Mouse (Mus musculus) lung, embryonic 16.5 days (tissue): ENCODE data around the gene Slc1a1. TPM values are rescaled to one million over a fixed set of nuclear protein-coding genes. Genes with fewer than 3 reads are reported as not detected.

Source experiments
- ATAC-seq: fragments of 200-750 bp; cut with Nextera tagmentation; 2 replicates; pipeline ENCODE4 v1.8.0; 2017; ENCODE audit warnings: low read depth, mild to moderate bottlenecking, moderate library complexity
- H3K27ac ChIP-seq: fragments of 300-500 bp; sonication (generic); 2 replicates; pipeline ENCODE4 v1.5.1; 2014; ENCODE audit warnings: mild to moderate bottlenecking, control low read depth, low read length
- H3K27me3 ChIP-seq: fragments of 300-500 bp; sonication (generic); 2 replicates; pipeline ENCODE4 v1.6.1; 2014; ENCODE audit warnings: low read depth, low read length, mixed read lengths; ENCODE audit not compliant: control insufficient read depth, insufficient read depth
- H3K36me3 ChIP-seq: fragments of 300-500 bp; sonication (generic); 2 replicates; pipeline ENCODE4 v1.6.1; 2014; ENCODE audit warnings: low read length; ENCODE audit not compliant: control insufficient read depth, insufficient read depth
- H3K4me1 ChIP-seq: fragments of 300-500 bp; sonication (generic); replicated peaks from 2 replicates; pipeline ENCODE4 v1.6.1; 2014; ENCODE audit warnings: low read length, mixed read lengths; ENCODE audit not compliant: control insufficient read depth, insufficient read depth
- H3K4me2 ChIP-seq: fragments of 300-500 bp; sonication (generic); 2 replicates; pipeline ENCODE4 v1.6.1; 2014; ENCODE audit warnings: low read depth, low read length, control low read depth
- H3K4me3 ChIP-seq: fragments of 300-500 bp; sonication (generic); 2 replicates; pipeline ENCODE4 v1.5.1; 2014; ENCODE audit warnings: mild to moderate bottlenecking, low read length, control low read depth
- H3K9ac ChIP-seq: fragments of 300-500 bp; sonication (generic); 2 replicates; pipeline ENCODE4 v1.6.1; 2014; ENCODE audit warnings: low read length, control low read depth
- H3K9me3 ChIP-seq: fragments of 300-500 bp; sonication (generic); 2 replicates; pipeline ENCODE4 v1.6.1; 2016; ENCODE audit warnings: low read length; ENCODE audit not compliant: control insufficient read depth
- WGBS: fragments of 180-500 bp; shearing (Covaris S2); extraction: QIAGEN DNeasy Blood & Tissue Kit; methylation state at CpG from one replicate; pipeline ENCODE4 v1.1.7; 2014; 5-methylcytosine and 5-hydroxymethylcytosine counted together
- polyA plus RNA-seq: library from polyadenylated mRNA; unstranded; fragments of >200 nt; fragmentation: Nextera tagmentation; extraction: Ambion mirVana; gene quantifications from 2 replicates; pipeline ENCODE4 v1.2.1, GENCODE M21; 2015

The Slc1a1 gene
- polyA plus RNA-seq, 1 experiment from 2014 or later = 4.8 TPM

DNA sequence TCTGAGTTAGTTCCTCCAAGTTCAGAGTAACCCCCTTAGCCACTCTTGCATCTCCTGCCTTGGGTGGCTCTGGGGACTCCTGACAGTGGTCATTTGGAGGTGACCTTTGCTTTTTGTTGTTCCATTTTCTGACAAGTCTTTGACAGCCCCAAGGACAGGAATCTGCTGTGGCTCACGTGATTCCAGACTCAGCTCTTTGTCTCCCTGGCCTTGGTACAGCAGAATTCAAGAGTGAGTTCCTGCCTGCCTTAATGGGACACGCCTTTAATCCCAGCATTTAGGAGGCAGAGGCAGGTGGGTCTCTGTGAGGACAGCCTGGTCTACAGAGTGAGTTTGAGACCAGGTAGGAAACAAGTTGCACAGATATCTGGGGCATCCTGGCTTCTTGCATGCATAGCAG is 3.9 kb downstream of the Slc1a1 start:
- Histone ChIP-seq H3K27ac (no peak overlapping the region), H3K4me3 (no peak overlapping the region), H3K9ac (no peak overlapping the region), H3K4me2 (no peak overlapping the region), H3K4me1 (peaks cover 5% of the 10 kb centered on the region; the same call in 1 of the 2 replicates), H3K9me3 (no peaks in the 10 kb centered on the region), H3K36me3 (no peaks in the 10 kb centered on the region), H3K27me3 (peaks cover 3% of the 10 kb centered on the region; the same call in 1 of the 2 replicates)
- WGBS = 75% methylated on average over 2 of the region's 2 CpGs
- no peak for ATAC-seq

DNA sequence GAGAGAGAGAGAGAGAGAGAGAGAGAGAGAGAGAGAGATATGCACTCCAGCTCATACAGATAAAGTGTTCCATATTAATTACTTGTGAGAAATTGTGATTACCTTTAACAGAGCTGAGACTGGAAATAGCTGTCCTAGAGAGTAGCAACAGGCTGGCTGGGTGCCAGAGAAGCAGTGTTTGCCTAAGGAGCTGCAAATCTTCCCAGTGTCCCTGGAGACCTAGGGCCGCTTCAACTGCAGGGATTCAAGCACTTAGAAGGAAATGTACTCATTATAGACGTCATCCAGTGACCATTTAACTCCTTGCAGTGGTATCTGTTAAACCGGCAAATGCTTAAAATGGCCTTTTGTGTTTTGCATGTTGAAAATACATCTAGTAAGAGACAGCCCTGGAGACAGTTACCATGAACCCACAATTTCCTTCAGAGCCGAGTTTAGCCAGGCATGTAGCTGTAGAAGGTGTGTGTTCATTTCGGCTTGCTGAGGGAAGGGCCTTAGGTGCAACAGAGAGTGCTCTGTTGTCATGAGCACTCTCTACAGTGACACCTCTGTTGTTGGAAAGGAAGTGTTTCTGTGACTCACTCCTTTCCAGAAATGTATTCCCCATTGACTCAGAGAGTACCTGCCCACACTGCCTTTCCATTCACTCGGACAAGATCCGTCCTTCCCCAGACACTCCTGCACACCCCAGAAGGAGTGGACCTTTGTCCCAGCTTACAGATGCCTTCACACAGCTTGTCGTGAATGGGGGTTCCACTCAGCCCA is 10.3 kb downstream of the Slc1a1 start:
- Histone ChIP-seq H3K9me3 (no peaks in the 10 kb centered on the region), H3K9ac (no peak overlapping the region), H3K4me3 (no peak overlapping the region), H3K36me3 (no peaks in the 10 kb centered on the region), H3K4me1 (0 out of 2 replicates have a peak, but pooled peaks cover 2% of the 10 kb centered on the region), H3K4me2 (no peak overlapping the region), H3K27me3 (no peaks in the 10 kb centered on the region), H3K27ac (no peak overlapping the region)
- 38% methylated on average over 8 of the region's 8 CpGs for WGBS
- no peak for ATAC-seq

- no peaks in the 10 kb centered on the region for H3K27me3 ChIP-seq
- peak overlapping the region; percentile 52; the same call in 1 of the 2 replicates for H3K27ac ChIP-seq
- H3K4me1 ChIP-seq = no peaks in the 10 kb centered on the region
- H3K36me3 ChIP-seq = no peaks in the 10 kb centered on the region
- 69% methylated on average over 3 of the region's 3 CpGs for WGBS
- H3K4me2 ChIP-seq = no peak overlapping the region
- no peak overlapping the region for H3K4me3 ChIP-seq
- no peak overlapping the region for H3K9ac ChIP-seq
- H3K9me3 ChIP-seq = no peaks in the 10 kb centered on the region
- peak; percentile 91 for ATAC-seq
Measured at GRCm38 (mm10) chr19:28850510-28850909, 15.7 kb downstream of the Slc1a1 start.

GRCm38 (mm10) chr19:28852001-28852400 is 17.2 kb downstream of the Slc1a1 start:
- Histone ChIP-seq H3K4me2 (no peak overlapping the region), H3K36me3 (no peaks in the 10 kb centered on the region), H3K9ac (no peak overlapping the region), H3K27me3 (no peaks in the 10 kb centered on the region), H3K4me3 (no peak overlapping the region), H3K27ac (no peak overlapping the region), H3K4me1 (no peaks in the 10 kb centered on the region), H3K9me3 (no peaks in the 10 kb centered on the region)
- 85% methylated on average over 3 of the region's 3 CpGs for WGBS
- no peak for ATAC-seq

- Histone ChIP-seq H3K4me3 (no peak overlapping the region), H3K4me1 (no peaks in the 10 kb centered on the region), H3K9ac (no peak overlapping the region), H3K9me3 (no peaks in the 10 kb centered on the region), H3K4me2 (no peak overlapping the region), H3K36me3 (no peaks in the 10 kb centered on the region), H3K27me3 (no peaks in the 10 kb centered on the region), H3K27ac (no peak overlapping the region)
- WGBS = 69% methylated on average over 1 of the region's 1 CpGs
- ATAC-seq = no peak
Measured at GRCm38 (mm10) chr19:28854831-28855230, 20.0 kb downstream of the Slc1a1 start.

DNA sequence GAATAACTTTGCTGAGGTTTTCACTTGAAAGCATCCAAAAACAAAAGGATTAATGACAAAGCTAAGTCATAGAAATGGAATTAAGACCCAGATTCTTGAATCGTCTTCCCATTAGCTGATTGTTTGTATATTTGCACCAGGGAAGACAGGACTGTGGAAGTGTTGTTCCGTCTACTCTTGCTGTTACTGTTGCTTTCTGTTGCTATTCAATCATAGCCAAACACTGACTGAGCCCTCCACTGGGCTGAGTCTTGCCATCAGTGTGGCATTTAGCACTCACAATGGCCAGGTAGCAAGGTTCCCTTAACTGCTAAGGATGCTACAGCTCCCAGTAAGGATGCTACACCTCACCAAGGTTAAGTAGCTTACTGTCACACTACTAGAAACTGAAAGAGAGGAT is 25.4 kb downstream of the Slc1a1 start:
- Histone ChIP-seq H3K4me2 (no peak overlapping the region), H3K27ac (no peak overlapping the region), H3K4me3 (no peak overlapping the region), H3K9ac (no peak overlapping the region), H3K4me1 (no peaks in the 10 kb centered on the region), H3K9me3 (no peaks in the 10 kb centered on the region), H3K36me3 (no peaks in the 10 kb centered on the region), H3K27me3 (no peaks in the 10 kb centered on the region)
- no peak for ATAC-seq
- 86% methylated on average over 2 of the region's 2 CpGs for WGBS

DNA sequence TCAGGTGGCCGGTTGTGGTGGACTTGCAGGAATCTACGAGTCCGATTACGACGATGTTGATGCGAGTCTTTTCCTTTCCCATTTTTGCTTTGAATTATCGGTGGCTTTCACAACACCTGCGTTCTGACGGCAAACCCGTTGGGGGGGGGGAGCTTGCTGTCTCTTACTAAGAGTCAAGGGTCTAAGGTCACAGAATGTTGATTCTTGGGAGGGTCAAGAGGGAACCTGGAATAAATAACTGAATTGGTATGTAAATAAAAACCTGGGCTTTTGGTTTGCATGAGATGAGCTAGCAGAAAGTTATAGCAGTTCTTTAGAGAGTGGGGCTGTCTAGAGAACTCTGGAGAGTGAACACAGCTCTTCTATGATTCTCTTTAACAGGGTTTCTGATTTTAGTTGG is 28.8 kb downstream of the Slc1a1 start:
- no peak for ATAC-seq
- Histone ChIP-seq H3K9ac (no peak overlapping the region), H3K4me1 (no peaks in the 10 kb centered on the region), H3K4me3 (no peak overlapping the region), H3K27ac (no peak overlapping the region), H3K9me3 (no peaks in the 10 kb centered on the region), H3K36me3 (no peaks in the 10 kb centered on the region), H3K4me2 (no peak overlapping the region), H3K27me3 (no peaks in the 10 kb centered on the region)
- 61% methylated on average over 10 of the region's 10 CpGs for WGBS

DNA sequence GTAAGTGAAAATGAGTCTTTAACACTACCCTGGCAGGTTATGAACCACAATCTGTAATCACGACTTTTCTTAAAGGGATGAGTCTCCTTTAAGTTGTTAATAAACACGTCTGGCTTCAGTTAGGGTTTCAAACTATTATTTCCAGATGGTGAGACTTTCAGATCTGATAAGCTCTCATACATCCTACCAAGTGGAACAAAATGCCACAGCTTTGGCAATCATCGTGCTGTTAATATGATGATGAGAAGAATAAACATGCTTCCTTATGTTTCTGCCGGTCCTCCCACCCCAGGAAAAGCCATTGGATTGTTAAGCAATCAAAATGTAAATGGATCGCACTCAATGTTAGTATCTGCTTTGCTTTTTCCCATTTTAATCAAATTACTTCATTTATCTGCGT is 30.1 kb downstream of the Slc1a1 start:
- Histone ChIP-seq H3K9ac (no peak overlapping the region), H3K27me3 (no peaks in the 10 kb centered on the region), H3K36me3 (no peaks in the 10 kb centered on the region), H3K4me1 (no peaks in the 10 kb centered on the region), H3K4me2 (no peak overlapping the region), H3K27ac (no peak overlapping the region), H3K9me3 (no peaks in the 10 kb centered on the region), H3K4me3 (no peak overlapping the region)
- 59% methylated on average over 6 of the region's 6 CpGs for whole genome bisulfite sequencing
- no peak for ATAC-seq

DNA sequence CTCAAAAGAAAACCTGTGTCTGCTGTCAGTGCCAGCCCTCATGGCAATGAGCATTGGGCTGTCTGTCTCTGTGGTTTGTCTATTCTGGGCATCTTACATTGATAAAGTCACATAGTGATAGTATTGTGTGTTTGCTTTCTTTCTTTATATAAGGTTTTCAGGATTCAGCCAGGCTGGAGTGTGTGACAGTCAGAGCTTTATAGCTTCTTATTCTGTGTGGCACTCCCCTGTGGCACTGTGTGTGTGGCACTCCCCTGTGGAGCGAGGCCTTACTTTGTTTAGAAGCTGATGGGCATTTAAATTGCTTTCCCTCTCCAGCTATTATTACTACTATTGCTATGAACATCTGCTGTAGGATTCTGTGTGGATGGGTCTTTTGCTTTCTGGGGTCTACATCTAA is 30.7 kb downstream of the Slc1a1 start:
- Histone ChIP-seq H3K9ac (no peak overlapping the region), H3K27me3 (no peaks in the 10 kb centered on the region), H3K4me1 (no peaks in the 10 kb centered on the region), H3K4me3 (no peak overlapping the region), H3K27ac (no peak overlapping the region), H3K4me2 (no peak overlapping the region), H3K36me3 (no peaks in the 10 kb centered on the region), H3K9me3 (no peaks in the 10 kb centered on the region)
- no peak for ATAC-seq
- 86% methylated on average over 1 of the region's 1 CpGs for whole genome bisulfite sequencing
